Mouse (Mus musculus) lung, postnatal 0 days (tissue): ENCODE measurements around the gene Actr1b.

Experiments used
- CTCF ChIP-seq: IDR thresholded peaks from 2 replicates; pipeline ENCODE4 v1.5.1; 2016; ENCODE audit warnings: antibody characterized with exemption, mild to moderate bottlenecking
- EP300 ChIP-seq: IDR thresholded peaks from 2 replicates; pipeline ENCODE4 v1.6.1; 2016; ENCODE audit warnings: antibody characterized with exemption, mild to moderate bottlenecking, control low read depth

GRCm38 (mm10) chr1:36759076-36759475 lies 44.9 kb upstream of the Actr1b start:
- TF ChIP-seq EP300: no peak
- no peak for TF ChIP-seq CTCF
